ENCODE assay signal across 17 mouse cellular contexts in genomic region chr6:86180617-86181016, GRCm38 (mm10). TPM values are rescaled to one million over a fixed set of nuclear protein-coding genes. Genes with fewer than 3 reads are reported as not detected.
DNase-seq lines count a peak whose midpoint lies in the region; ATAC-seq lines count a peak whose summit lies in the region.
"Had no signal": no experiment of that assay in that cellular context is flagged by ENCODE, and none has a peak within 500 bp of the region (broad histone marks: within the 10 kb centered on the region; RNA-seq: fewer than 3 reads in every experiment).

No protein-coding gene starts in this region.

- DNase-seq in heart, embryonic 10.5 days (ENCODE audit: low spot score) = peak; percentile 76
- no peak for DNase-seq in heart, adult 9 months (ENCODE audit: low spot score in 2 of 2)
- peak; percentile 42 to 51 for DNase-seq in lung, adult 18-20 months
- no peak for DNase-seq in lung, postnatal 14 days
- no peak for DNase-seq in left cerebral cortex, adult 8-10 months (ENCODE audit: low spot score in 2 of 2)
- DNase-seq: adrenal gland, adult 8-10 months; cerebellum, postnatal 14 days; gastrocnemius, postnatal 10 days; kidney, postnatal 25 days had no signal

- H3K9ac ChIP-seq in embryonic facial prominence, embryonic 15.5 days = no peak overlapping the region
- no peak overlapping the region for H3K9ac ChIP-seq in stomach, embryonic 16.5 days (ENCODE audit: low read length)
- no peak overlapping the region for H3K9ac ChIP-seq in forebrain, embryonic 13.5 days
- H3K9ac ChIP-seq: embryonic facial prominence, embryonic 12.5 days; forebrain, embryonic 15.5 days; intestine, embryonic 15.5 days; liver, embryonic 14.5 days; midbrain, embryonic 12.5 days had no signal

- H3K4me3 ChIP-seq in heart, embryonic 10.5 days = no peak overlapping the region
- no peak overlapping the region for H3K4me3 ChIP-seq in embryonic facial prominence, embryonic 15.5 days (replicated peaks)
- H3K4me3 ChIP-seq in stomach, embryonic 16.5 days (replicated peaks; ENCODE audit: low read length) = no peak overlapping the region
- no peak overlapping the region for H3K4me3 ChIP-seq in forebrain, embryonic 13.5 days
- H3K4me3 ChIP-seq: embryonic facial prominence, embryonic 12.5 days; forebrain, embryonic 15.5 days; intestine, embryonic 15.5 days; midbrain, embryonic 12.5 days had no signal

- no peaks in the 10 kb centered on the region for H3K27me3 ChIP-seq in heart, embryonic 10.5 days (ENCODE audit: insufficient read depth, poor library complexity, severe bottlenecking)
- H3K27me3 ChIP-seq in embryonic facial prominence, embryonic 15.5 days = peaks cover 2% of the 10 kb centered on the region; the same call in 1 of the 2 replicates
- H3K27me3 ChIP-seq in stomach, embryonic 16.5 days (ENCODE audit: control insufficient read depth, insufficient read depth, low read length) = no peaks in the 10 kb centered on the region
- H3K27me3 ChIP-seq in forebrain, embryonic 13.5 days = no peaks in the 10 kb centered on the region
- H3K27me3 ChIP-seq: embryonic facial prominence, embryonic 12.5 days; forebrain, embryonic 15.5 days; intestine, embryonic 15.5 days had no signal

- WGBS in heart, embryonic 10.5 days = 18% methylated on average over 2 of the region's 2 CpGs
- WGBS in embryonic facial prominence, embryonic 15.5 days = 26% methylated on average over 2 of the region's 2 CpGs
- WGBS in stomach, embryonic 16.5 days = 8% methylated on average over 2 of the region's 2 CpGs
- 60% methylated on average over 2 of the region's 2 CpGs for WGBS in forebrain, embryonic 13.5 days

- H3K27ac ChIP-seq in heart, embryonic 10.5 days = 0 out of 2 replicates have a peak overlapping the region, but pooled peaks have one; percentile 24
- H3K27ac ChIP-seq in embryonic facial prominence, embryonic 15.5 days (replicated peaks) = no peak overlapping the region
- H3K27ac ChIP-seq in stomach, embryonic 16.5 days (ENCODE audit: low read length) = no peak overlapping the region
- H3K27ac ChIP-seq in forebrain, embryonic 13.5 days = no peak overlapping the region
- H3K27ac ChIP-seq: embryonic facial prominence, embryonic 12.5 days; forebrain, embryonic 15.5 days; intestine, embryonic 15.5 days; liver, embryonic 14.5 days; midbrain, embryonic 12.5 days had no signal

- 0 out of 2 replicates have a peak, but pooled peaks have one; percentile 19 for ATAC-seq in embryonic facial prominence, embryonic 15.5 days (ENCODE audit: insufficient number of reproducible peaks, low FRiP score, low TSS enrichment, low read depth)
- ATAC-seq in stomach, embryonic 16.5 days (ENCODE audit: insufficient read depth, low FRiP score) = peak; percentile 85; the same call in 1 of the 2 replicates
- ATAC-seq in forebrain, embryonic 13.5 days = no peak
- ATAC-seq: forebrain, embryonic 15.5 days; intestine, embryonic 15.5 days had no signal

- H3K4me1 ChIP-seq in heart, embryonic 10.5 days = peaks cover 10% of the 10 kb centered on the region; the same call in 1 of the 2 replicates
- peaks cover 22% of the 10 kb centered on the region; the same call in 1 of the 2 replicates for H3K4me1 ChIP-seq in embryonic facial prominence, embryonic 15.5 days
- no peaks in the 10 kb centered on the region for H3K4me1 ChIP-seq in stomach, embryonic 16.5 days (ENCODE audit: control insufficient read depth, insufficient read depth, low read length)
- H3K4me1 ChIP-seq in forebrain, embryonic 13.5 days = no peaks in the 10 kb centered on the region
- H3K4me1 ChIP-seq: forebrain, embryonic 15.5 days; intestine, embryonic 15.5 days; midbrain, embryonic 12.5 days had no signal

- no peak overlapping the region for H3K4me2 ChIP-seq in embryonic facial prominence, embryonic 15.5 days (replicated peaks)
- H3K4me2 ChIP-seq in stomach, embryonic 16.5 days (ENCODE audit: low read depth, low read length) = no peak overlapping the region
- H3K4me2 ChIP-seq in forebrain, embryonic 13.5 days = no peak overlapping the region
- H3K4me2 ChIP-seq: embryonic facial prominence, embryonic 12.5 days; forebrain, embryonic 15.5 days; intestine, embryonic 15.5 days; midbrain, embryonic 12.5 days had no signal

- H3K9me3 ChIP-seq in heart, embryonic 10.5 days = no peaks in the 10 kb centered on the region
- no peaks in the 10 kb centered on the region for H3K9me3 ChIP-seq in embryonic facial prominence, embryonic 15.5 days (replicated peaks)
- H3K9me3 ChIP-seq in stomach, embryonic 16.5 days (replicated peaks; ENCODE audit: control insufficient read depth, low read length) = no peaks in the 10 kb centered on the region
- no peaks in the 10 kb centered on the region for H3K9me3 ChIP-seq in forebrain, embryonic 13.5 days (replicated peaks)
- H3K9me3 ChIP-seq: embryonic facial prominence, embryonic 12.5 days; forebrain, embryonic 15.5 days; intestine, embryonic 15.5 days; midbrain, embryonic 12.5 days had no signal

- H3K36me3 ChIP-seq in heart, embryonic 10.5 days = no peaks in the 10 kb centered on the region
- no peaks in the 10 kb centered on the region for H3K36me3 ChIP-seq in embryonic facial prominence, embryonic 15.5 days
- no peaks in the 10 kb centered on the region for H3K36me3 ChIP-seq in stomach, embryonic 16.5 days (ENCODE audit: control insufficient read depth, insufficient read depth, low read length)
- no peaks in the 10 kb centered on the region for H3K36me3 ChIP-seq in forebrain, embryonic 13.5 days (ENCODE audit: poor library complexity, severe bottlenecking)
- H3K36me3 ChIP-seq: embryonic facial prominence, embryonic 12.5 days; forebrain, embryonic 15.5 days; intestine, embryonic 15.5 days; midbrain, embryonic 12.5 days had no signal

RNA-seq across cellular contexts. Expression of gene Tgfa, which starts 14.4 kb away (rescaled TPM):
- polyA plus RNA-seq in heart, embryonic 10.5 days (2016; fragmentation: Nextera tagmentation; extraction: Ambion mirVana) = 3.2 and 3.7 TPM in 2 replicates
- 6.5 and 8.9 TPM in 2 replicates for polyA plus RNA-seq in embryonic facial prominence, embryonic 15.5 days (2015; fragmentation: Nextera tagmentation; extraction: Ambion mirVana)
- 7.2 and 10.2 TPM in 2 replicates for polyA plus RNA-seq in stomach, embryonic 16.5 days (2015; fragmentation: Nextera tagmentation; extraction: Ambion mirVana)
- total RNA-seq in left cerebral cortex, adult 8-10 months (2022) = 10 to 100 TPM; 27.1 to 30.1 (median 29.1) TPM
- polyA plus RNA-seq in forebrain, embryonic 13.5 days (2015; fragmentation: Nextera tagmentation; extraction: Ambion mirVana) = 3.5 and 4.6 TPM in 2 replicates

Comparison
In these comparisons a context has a peak if more than half of its experiments do, and no peak if none do; other contexts are left out.
1. DNase-seq: peak in heart, embryonic 10.5 days (single experiment) and lung, adult 18-20 months (2 of 2); none in heart, adult 9 months (0 of 2), lung, postnatal 14 days (single experiment) and left cerebral cortex, adult 8-10 months (0 of 2).